Mouse (Mus musculus) heart, adult 18-20 months (tissue): ENCODE measurements around the gene Smad6. TPM values are rescaled to one million over a fixed set of nuclear protein-coding genes. Genes with fewer than 3 reads are reported as not detected.
A peak's percentile ranks its signal among the peaks of the same experiment; 100 is the strongest.

Experiments
- DNase-seq, 2 experiments: peaks; one replicate each; pipeline ENCODE4 v3.0.0; 2021 to 2022; ENCODE audit warnings: mixed read lengths in 1 of 2
- total RNA-seq, 2 experiments: library from RNA; stranded (reverse); gene quantifications; 2 replicates each; pipeline ENCODE4 v1.2.3; 2021

Gene Smad6
- total RNA-seq, 2 experiments from 2014 or later, result 9.0 to 11.3 TPM

GRCm38 (mm10) chr9:63959933-63960828 is 61.7 kb downstream of the Smad6 start:
- DNase-seq, result peak; percentile 56

- DNase-seq, result peak; percentile 65 to 76
Measured at GRCm38 (mm10) chr9:63959129-63959932, 62.5 kb downstream of the Smad6 start.

- DNase-seq, result peak; percentile 79 to 82
Measured at GRCm38 (mm10) chr9:63958337-63959030, 63.4 kb downstream of the Smad6 start.

GRCm38 (mm10) chr9:63957647-63958185 is 64.1 kb downstream of the Smad6 start:
- no peak for DNase-seq

DNA sequence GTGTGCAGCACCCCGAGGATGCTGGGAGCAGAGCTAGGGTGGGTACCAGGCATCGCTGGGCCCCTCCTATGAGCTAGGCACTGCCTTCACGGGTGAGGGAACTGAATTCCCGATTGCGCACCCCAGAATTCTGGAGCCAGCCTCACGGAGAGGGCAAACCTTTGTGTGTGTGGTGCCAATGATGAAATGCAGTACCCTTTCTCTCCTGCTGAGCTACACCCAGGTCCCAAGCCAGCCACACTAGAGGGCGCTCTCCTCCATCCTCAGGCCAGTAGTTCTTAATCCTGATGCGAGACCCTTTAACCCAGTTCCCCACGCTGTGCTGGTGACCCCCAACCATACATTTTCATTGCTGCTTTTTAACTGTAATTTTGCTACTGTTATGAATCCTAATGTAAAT is 65.8 kb downstream of the Smad6 start:
- DNase-seq, result peak; percentile 62 to 88

DNA sequence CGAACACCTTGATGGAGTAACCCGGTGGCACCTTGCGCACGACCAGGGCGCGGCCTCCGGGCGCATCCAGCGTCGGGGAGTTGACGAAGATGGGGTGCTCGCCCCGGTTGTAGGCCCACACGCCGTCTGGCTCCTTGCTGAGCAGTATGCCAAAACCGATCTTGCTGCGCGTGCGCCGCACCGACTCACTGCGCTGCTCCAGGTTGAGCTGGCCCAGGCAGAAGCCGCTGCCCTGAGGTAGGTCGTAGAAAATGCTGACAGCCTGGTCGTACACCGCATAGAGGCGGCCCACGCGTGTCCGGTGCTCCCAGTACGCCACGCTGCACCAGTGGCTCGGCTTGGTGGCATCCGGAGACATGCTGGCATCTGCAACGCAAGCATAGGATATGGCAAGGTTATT is 68.2 kb downstream of the Smad6 start:
- no peak for DNase-seq

DNA sequence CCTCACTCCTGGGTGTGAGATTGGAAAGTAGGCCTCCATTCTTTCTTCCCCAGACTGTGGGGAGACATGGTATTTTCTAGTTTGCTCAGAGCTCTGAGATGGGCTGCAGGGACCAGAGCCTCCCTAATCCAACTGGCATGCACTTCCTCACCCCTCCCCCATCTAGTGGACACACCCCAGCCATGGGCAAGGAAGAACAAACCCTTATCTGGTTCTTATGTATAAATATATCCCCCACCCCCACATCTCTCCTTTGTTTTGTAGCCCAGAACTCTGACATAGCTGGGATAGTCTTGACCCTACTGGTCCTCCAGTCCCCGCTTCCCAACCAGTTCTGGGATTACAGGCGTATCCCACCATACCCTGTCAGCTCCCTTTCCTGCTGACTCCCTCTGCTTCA is 69.3 kb downstream of the Smad6 start:
- peak in 1 of 2 experiments; percentile 5 for DNase-seq

DNA sequence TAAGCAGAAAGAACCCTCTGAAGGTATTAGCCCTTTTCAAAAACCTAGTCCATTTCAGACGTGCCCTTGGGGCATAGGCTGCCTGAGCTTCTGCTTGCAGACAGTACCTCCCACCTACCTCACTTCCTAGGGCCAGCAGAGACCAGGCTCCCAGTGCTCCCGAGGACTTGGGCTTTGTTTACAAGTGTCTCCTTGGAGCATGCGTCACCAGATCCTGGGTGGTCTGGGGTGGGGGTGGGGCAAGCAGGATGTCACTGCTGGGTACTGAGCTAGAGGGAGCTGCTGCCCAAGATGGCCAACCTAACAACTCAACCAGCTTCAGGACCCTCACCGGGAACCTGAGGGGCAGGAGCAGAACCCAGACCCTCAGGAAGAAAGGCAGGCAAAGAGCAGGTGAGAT is 71.5 kb downstream of the Smad6 start:
- no peak for DNase-seq

DNA sequence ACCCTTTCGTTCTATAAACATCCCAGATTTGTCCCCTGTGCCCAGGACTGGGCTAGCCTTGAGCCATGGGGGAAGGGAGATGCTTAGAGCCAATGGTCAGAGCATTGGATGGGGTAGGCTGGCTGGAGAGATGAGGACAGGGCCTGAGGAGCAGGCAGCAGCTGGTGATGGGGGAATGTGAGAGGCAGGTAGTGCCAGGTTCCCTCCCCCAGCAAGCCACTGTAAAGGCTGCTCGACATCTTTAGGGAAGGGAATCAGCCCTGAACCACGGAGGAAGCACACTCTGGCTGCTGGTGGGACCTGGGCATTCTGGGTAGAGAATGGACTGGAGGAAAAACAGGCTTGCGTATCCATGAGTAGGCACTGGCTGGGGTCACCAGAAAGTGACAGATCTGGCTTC is 72.5 kb downstream of the Smad6 start:
- no peak for DNase-seq

DNA sequence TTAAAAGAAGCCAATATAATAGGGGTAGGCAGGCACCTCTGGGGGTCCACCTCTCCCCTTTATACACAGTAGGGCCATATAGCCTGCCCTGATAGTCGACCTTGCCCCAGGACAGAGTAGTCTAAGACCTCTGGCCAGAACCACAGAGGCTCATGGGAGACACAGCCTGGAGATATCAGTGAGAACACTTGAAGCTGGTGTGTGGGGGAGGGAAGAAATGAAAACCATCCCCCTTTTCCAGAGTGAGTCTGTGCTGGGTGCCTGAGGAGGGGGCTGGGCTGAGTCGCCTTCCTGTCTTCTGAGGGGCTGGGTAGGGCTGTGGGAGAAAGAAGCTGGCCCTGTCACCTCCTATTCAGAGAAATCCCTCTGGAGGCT is 79.3 kb downstream of the Smad6 start:
- no peak for DNase-seq

- peak; percentile 58 to 72 for DNase-seq
Measured at GRCm38 (mm10) chr9:63941747-63942607, 79.9 kb downstream of the Smad6 start.

DNA sequence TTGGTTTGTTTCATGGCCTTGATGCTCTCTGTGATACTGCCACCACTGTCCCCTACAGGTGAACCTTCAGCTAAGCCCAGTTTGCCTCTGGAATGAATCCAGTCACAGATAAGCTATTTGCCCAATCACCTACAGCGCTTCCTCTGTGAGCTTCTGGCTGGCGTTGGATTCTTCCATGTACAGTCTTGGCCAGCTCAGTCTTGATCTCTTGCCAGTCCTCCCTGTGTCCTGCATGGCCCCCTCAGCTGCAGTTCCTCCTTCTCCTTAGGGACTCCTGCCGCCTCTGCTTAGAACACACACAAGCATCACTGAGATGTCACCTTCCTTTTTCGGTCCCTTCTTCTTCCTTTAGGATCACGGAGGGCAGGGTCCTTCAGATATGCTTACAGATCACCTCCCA is 85.6 kb downstream of the Smad6 start:
- DNase-seq, result peak in 1 of 2 experiments; percentile 32

DNA sequence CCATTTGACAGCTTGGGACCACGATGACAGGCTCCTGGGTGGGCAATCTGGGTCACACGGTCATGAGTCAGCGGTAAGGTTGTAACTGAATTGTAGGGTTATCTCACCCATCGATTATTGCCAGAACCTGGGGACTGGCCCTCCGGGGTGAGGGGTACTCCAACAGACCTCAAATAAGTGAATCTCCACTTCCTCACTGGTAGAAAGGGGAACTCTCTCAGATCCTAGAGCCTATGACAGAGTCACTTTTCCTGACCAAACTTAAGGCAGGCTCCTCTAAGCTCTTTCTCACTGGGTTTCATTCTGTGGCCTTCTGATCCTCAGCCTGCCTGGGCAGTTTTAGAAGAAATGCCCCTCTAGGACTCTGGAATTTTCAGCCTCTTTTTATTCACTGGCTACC is 88.8 kb downstream of the Smad6 start:
- no peak for DNase-seq

DNA sequence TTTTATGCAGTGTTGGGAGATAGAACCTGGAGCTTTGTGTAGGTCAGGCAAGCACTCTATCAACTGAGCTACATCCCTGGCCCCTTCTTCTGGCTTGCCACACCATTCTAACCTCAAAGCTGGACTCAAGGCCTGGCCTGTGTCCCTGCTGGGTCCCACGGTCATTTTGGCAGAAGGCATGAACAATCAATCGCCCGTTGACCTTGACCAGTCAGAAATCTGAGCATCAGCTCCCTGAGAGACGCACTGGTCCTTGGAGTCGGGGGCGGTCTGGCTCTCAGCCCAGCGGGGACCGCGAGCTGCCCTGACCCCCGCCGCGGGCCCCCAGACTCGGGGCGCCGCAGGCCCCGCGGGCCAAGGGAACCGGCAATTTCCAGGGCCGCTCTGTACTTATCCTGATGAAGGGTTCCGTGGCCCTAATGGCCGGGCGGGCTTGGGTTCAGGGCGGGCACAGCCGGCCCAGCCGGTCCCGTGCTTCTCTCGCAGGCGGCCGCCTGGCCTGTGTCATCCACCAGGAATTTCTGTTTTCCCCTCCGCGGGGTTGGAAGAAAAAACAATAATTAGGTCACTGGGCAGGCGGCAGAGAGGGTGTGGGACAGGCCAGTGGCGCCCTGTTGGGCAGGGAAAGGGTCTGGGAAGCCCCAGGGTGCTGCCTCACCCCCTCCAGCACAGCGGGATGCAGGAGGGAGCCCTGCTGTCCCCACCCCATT is 94.4 kb downstream of the Smad6 start:
- peak; percentile 72 to 80 for DNase-seq

GRCm38 (mm10) chr9:63926377-63926776 is 95.5 kb downstream of the Smad6 start:
- DNase-seq, result peak in 1 of 2 experiments; percentile 32

GRCm38 (mm10) chr9:63923190-63923717 is 98.6 kb downstream of the Smad6 start:
- no peak for DNase-seq

DNA sequence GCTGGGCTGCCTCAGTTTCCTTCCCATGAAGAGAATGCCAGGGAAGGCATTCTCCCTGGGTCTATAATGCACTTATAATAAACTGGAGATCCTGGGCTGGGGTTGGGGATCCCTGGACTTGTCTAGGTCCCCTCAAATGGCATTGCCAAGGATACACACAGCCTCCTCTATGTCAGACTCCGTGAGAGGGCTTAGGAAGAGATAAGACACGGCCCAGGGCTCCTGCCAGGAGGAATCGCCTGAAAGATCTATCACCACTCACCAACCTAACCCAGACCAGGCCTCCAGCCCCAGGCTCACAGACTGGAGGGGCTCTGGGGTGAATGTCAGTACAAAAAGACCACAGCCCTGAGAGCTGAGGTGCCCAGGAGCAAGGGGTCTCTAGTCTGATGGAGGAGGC is 102.2 kb downstream of the Smad6 start:
- no peak for DNase-seq

DNA sequence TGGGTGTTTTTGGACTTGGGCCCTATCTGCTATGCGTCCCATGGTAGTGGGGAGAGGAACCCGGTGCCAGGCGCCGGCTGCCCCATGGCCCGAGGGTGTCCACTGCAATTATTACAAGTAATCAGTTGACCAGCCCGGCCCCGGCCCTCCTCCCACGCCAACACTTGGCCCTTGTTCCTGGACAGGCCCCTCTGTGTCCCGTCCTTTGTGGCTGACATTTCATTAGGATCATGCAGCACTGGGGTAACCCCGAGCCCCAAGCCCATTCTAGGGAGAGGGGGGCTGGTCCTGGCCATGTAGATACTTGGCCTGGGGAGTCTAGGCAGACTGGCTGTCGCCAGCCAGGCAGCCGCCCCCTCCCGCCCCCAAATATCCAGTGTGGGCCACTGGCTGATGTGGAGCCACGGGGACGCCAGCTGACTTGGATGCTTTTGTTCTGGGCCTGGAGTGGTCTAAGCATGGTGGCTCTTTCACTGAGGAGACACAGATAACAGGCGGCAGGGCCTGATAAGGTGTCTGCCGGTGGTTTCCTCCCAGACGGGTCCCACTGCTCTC is 102.8 kb downstream of the Smad6 start:
- DNase-seq, result peak in 1 of 2 experiments; percentile 23

DNA sequence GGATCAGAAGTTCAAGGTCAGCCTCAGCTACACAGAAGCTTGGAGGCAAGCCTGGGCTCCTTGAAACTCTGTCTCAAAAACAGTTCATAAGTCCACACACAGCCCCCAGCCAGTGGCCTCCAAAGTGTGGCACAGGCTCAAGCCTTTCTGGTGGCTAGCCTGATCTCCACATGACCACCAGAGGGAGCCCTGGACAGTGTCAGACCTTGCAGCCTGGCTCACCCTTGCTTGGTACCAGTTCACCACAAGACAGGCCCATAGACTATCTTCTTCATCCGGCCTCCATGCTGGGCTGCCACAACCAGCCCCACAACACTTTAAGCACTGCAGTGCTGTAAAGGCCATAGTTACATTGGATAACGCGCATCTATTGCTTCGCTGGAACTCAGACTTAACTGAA is 103.6 kb downstream of the Smad6 start:
- peak; percentile 81 to 88 for DNase-seq

GRCm38 (mm10) chr9:63916441-63916840 is 105.4 kb downstream of the Smad6 start:
- DNase-seq, result no peak
